ENCODE assay signal across 30 mouse cellular contexts in the genomic region with DNA sequence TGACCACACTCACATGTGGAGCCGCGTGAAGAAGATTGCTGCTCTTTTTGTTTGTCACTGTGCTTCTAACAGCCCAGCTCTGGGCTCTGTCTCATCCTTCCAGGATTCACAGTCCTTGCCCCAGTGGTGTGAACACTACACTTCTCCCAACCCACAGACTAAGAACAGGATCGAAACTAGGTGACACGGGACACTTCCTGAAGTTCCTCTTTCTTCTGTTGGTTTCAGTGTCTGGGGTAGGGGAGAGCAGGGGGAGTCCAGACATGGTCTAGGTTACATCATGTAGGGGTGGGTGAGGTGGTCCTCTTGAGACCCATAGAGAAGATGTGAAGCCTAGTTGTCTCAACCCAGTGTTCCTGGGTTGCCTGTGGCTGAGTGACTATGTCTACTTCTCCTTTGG.
A peak's percentile ranks its signal among the peaks of the same experiment; 100 is the strongest.
DNase-seq lines count a peak whose midpoint lies in the region; ATAC-seq and TF ChIP-seq lines count a peak whose summit lies in the region.
"Had no signal": no experiment of that assay in that cellular context is flagged by ENCODE, and none has a peak within 500 bp of the region (broad histone marks: within the 10 kb centered on the region; RNA-seq: fewer than 3 reads in every experiment).

No protein-coding gene starts in this region.

- no peak overlapping the region for H3K27ac ChIP-seq in spleen, adult 2 months (ENCODE audit: insufficient read depth, low read length)
- no peak overlapping the region for H3K27ac ChIP-seq in forebrain, embryonic 13.5 days
- H3K27ac ChIP-seq: forebrain, embryonic 12.5 days; heart, embryonic 10.5 days; heart, embryonic 15.5 days; hindbrain, embryonic 12.5 days; hindbrain, postnatal 0 days; intestine, embryonic 15.5 days; left cerebral cortex, adult 2 months; limb, embryonic 12.5 days; macrophage; midbrain, embryonic 10.5 days had no signal

- H3K9ac ChIP-seq in forebrain, embryonic 13.5 days: no peak overlapping the region
- H3K9ac ChIP-seq: forebrain, embryonic 12.5 days; heart, embryonic 15.5 days; hindbrain, embryonic 12.5 days; intestine, embryonic 15.5 days; limb, embryonic 12.5 days had no signal

- no peak overlapping the region for H3K4me2 ChIP-seq in forebrain, embryonic 13.5 days
- H3K4me2 ChIP-seq: forebrain, embryonic 12.5 days; heart, embryonic 15.5 days; hindbrain, embryonic 12.5 days; intestine, embryonic 15.5 days; limb, embryonic 12.5 days had no signal

- DNase-seq in spleen, adult 2 months (ENCODE audit: low read depth in 1 of 2, low spot score in 2 of 2): peak; percentile 16 to 46
- DNase-seq in spleen, postnatal 4 days (ENCODE audit: low spot score in 2 of 2): no peak
- DNase-seq in brain, adult 2 months (ENCODE audit: low read depth, low spot score): peak; percentile 3
- DNase-seq in lung, adult 2 months: no peak
- DNase-seq in lung, postnatal 36 days: no peak
- DNase-seq: adrenal gland, adult 8-10 months; cerebellum, adult 11-12 months; cerebellum, postnatal 10 days; gastrocnemius, postnatal 10 days; heart, adult 11 months; kidney, adult 2 months; kidney, postnatal 4 days; right cerebral cortex, adult 18-20 months; thymus, adult 18-20 months; thymus, postnatal 4 days had no signal

- no peaks in the 10 kb centered on the region for H3K36me3 ChIP-seq in spleen, adult 2 months (ENCODE audit: control insufficient read depth, insufficient read depth, low read length)
- no peaks in the 10 kb centered on the region for H3K36me3 ChIP-seq in forebrain, embryonic 13.5 days (ENCODE audit: poor library complexity, severe bottlenecking)
- H3K36me3 ChIP-seq: forebrain, embryonic 12.5 days; G1E; heart, embryonic 10.5 days; heart, embryonic 15.5 days; hindbrain, embryonic 12.5 days; intestine, embryonic 15.5 days; limb, embryonic 12.5 days; midbrain, embryonic 10.5 days had no signal

- H3K9me3 ChIP-seq in forebrain, embryonic 13.5 days (replicated peaks): no peaks in the 10 kb centered on the region
- H3K9me3 ChIP-seq: forebrain, embryonic 12.5 days; G1E; heart, embryonic 10.5 days; heart, embryonic 15.5 days; hindbrain, embryonic 12.5 days; intestine, embryonic 15.5 days; limb, embryonic 12.5 days; midbrain, embryonic 10.5 days had no signal

- H3K4me1 ChIP-seq in spleen, adult 2 months (ENCODE audit: control insufficient read depth, insufficient read depth, insufficient read length): peaks cover 5% of the 10 kb centered on the region; the same call in 1 of the 2 replicates
- no peaks in the 10 kb centered on the region for H3K4me1 ChIP-seq in lung, adult 2 months (ENCODE audit: control insufficient read depth, insufficient read depth, low read length)
- no peaks in the 10 kb centered on the region for H3K4me1 ChIP-seq in forebrain, embryonic 13.5 days
- H3K4me1 ChIP-seq: forebrain, embryonic 12.5 days; heart, embryonic 15.5 days; hindbrain, embryonic 12.5 days; intestine, embryonic 15.5 days; midbrain, embryonic 10.5 days had no signal

- no peak for TF ChIP-seq CTCF in spleen, adult 2 months (IDR thresholded peaks at IDR 0.05; ENCODE audit: extremely low read depth, insufficient read depth, insufficient read length, insufficient replicate concordance)
- TF ChIP-seq CTCF in lung, adult 2 months (IDR thresholded peaks at IDR 0.05; ENCODE audit: insufficient read depth, low read length): no peak

- H3K4me3 ChIP-seq in spleen, adult 2 months (ENCODE audit: extremely low read depth, insufficient read depth, insufficient read length): no peak overlapping the region
- H3K4me3 ChIP-seq in lung, adult 2 months (replicated peaks; ENCODE audit: extremely low read depth, low read depth, low read length): no peak overlapping the region
- H3K4me3 ChIP-seq in forebrain, embryonic 13.5 days: no peak overlapping the region
- H3K4me3 ChIP-seq: forebrain, embryonic 12.5 days; heart, embryonic 10.5 days; heart, embryonic 15.5 days; hindbrain, embryonic 12.5 days; intestine, embryonic 15.5 days; left cerebral cortex, adult 2 months; limb, embryonic 12.5 days; midbrain, embryonic 10.5 days had no signal

- ATAC-seq in megakaryocyte, adult 5-6 weeks (ENCODE audit: poor library complexity, severe bottlenecking): peak; percentile 90
- ATAC-seq in forebrain, embryonic 13.5 days: no peak
- ATAC-seq: hindbrain, postnatal 0 days; intestine, embryonic 15.5 days; lung, postnatal 0 days; midbrain, embryonic 16.5 days had no signal

- TF ChIP-seq POLR2A in spleen, adult 2 months (IDR thresholded peaks at IDR 0.05; ENCODE audit: low read depth, low read length): no peak
- TF ChIP-seq POLR2A in lung, adult 2 months (IDR thresholded peaks at IDR 0.05; ENCODE audit: borderline replicate concordance, extremely low read depth, low read depth, low read length): no peak

- H3K27me3 ChIP-seq in spleen, adult 2 months (ENCODE audit: control insufficient read depth, insufficient read depth, low read length): no peaks in the 10 kb centered on the region
- H3K27me3 ChIP-seq in forebrain, embryonic 13.5 days: no peaks in the 10 kb centered on the region
- H3K27me3 ChIP-seq: forebrain, embryonic 12.5 days; heart, embryonic 15.5 days; hindbrain, embryonic 12.5 days; intestine, embryonic 15.5 days; limb, embryonic 12.5 days had no signal

- 33% methylated on average over 4 of the region's 4 CpGs for WGBS in spleen, adult 2 months
- 85% methylated on average over 4 of the region's 4 CpGs for WGBS in lung, adult 2 months
- WGBS in forebrain, embryonic 13.5 days: 93% methylated on average over 4 of the region's 4 CpGs

Comparison
In these comparisons a context has a peak if more than half of its experiments do, and no peak if none do; other contexts are left out.
1. DNase-seq: peak in spleen, adult 2 months (2 of 2) and brain, adult 2 months (single experiment); none in spleen, postnatal 4 days (0 of 2), lung, adult 2 months (single experiment) and lung, postnatal 36 days (single experiment).